10 mouse cellular contexts compared by ENCODE assay signal in genomic region chr11:11948321-11948987, GRCm38 (mm10). TPM values are rescaled to one million over a fixed set of nuclear protein-coding genes. Genes with fewer than 3 reads are reported as not detected.
A peak's percentile ranks its signal among the peaks of the same experiment; 100 is the strongest.
DNase-seq lines count a peak whose midpoint lies in the region; ATAC-seq and TF ChIP-seq lines count a peak whose summit lies in the region.
"Had no signal": no experiment of that assay in that cellular context is flagged by ENCODE, and none has a peak within 500 bp of the region (broad histone marks: within the 10 kb centered on the region; RNA-seq: fewer than 3 reads in every experiment).

No protein-coding gene starts in this region.

- ATAC-seq in hindbrain, embryonic 13.5 days (ENCODE audit: low FRiP score), result no peak
- ATAC-seq in hindbrain, embryonic 14.5 days (ENCODE audit: low FRiP score), result no peak
- peak; percentile 82 for ATAC-seq in intestine, embryonic 16.5 days
- ATAC-seq in erythroid progenitor cell, adult 5-6 weeks (replicated peaks; ENCODE audit: low FRiP score, poor library complexity, severe bottlenecking), result no peak
- ATAC-seq: Patski had no signal

- no peak overlapping the region for H3K9ac ChIP-seq in hindbrain, embryonic 13.5 days
- no peak overlapping the region for H3K9ac ChIP-seq in hindbrain, embryonic 14.5 days
- no peak overlapping the region for H3K9ac ChIP-seq in ES-E14 (ENCODE audit: insufficient read depth, low read depth, low read length, poor library complexity, severe bottlenecking)
- H3K9ac ChIP-seq in intestine, embryonic 16.5 days (ENCODE audit: low read depth, low read length), result peak overlapping the region; percentile 56

- in situ Hi-C loops in ES-E14 (cut with MboI; ENCODE audit: low sequenced_read_pairs in 2 of 2, unreplicated experiment in 2 of 2), result no loop called here

- H3K4me2 ChIP-seq in hindbrain, embryonic 13.5 days, result no peak overlapping the region
- H3K4me2 ChIP-seq in hindbrain, embryonic 14.5 days (replicated peaks), result no peak overlapping the region
- 0 out of 2 replicates have a peak overlapping the region, but pooled peaks have one; percentile 10 for H3K4me2 ChIP-seq in intestine, embryonic 16.5 days (ENCODE audit: low read depth, low read length)

- peaks cover 15% of the 10 kb centered on the region; the same call in 1 of the 2 replicates for H3K36me3 ChIP-seq in hindbrain, embryonic 13.5 days
- H3K36me3 ChIP-seq in hindbrain, embryonic 14.5 days (replicated peaks; ENCODE audit: control insufficient read depth, insufficient read depth), result peaks cover 19% of the 10 kb centered on the region
- H3K36me3 ChIP-seq in ES-E14 (ENCODE audit: control insufficient read depth, insufficient read depth, low read length, poor library complexity, severe bottlenecking), result peaks cover 3% of the 10 kb centered on the region; the same call in 1 of the 2 replicates
- H3K36me3 ChIP-seq in intestine, embryonic 16.5 days (ENCODE audit: control insufficient read depth, insufficient read depth, low read length), result peaks cover 8% of the 10 kb centered on the region; the same call in 1 of the 2 replicates

- peak overlapping the region; percentile 46; the same call in 1 of the 2 replicates for H3K27ac ChIP-seq in hindbrain, embryonic 13.5 days
- no peak overlapping the region for H3K27ac ChIP-seq in hindbrain, embryonic 14.5 days
- peak overlapping the region; percentile 53; the same call in 1 of the 2 replicates for H3K27ac ChIP-seq in ES-E14 (ENCODE audit: insufficient read depth, low read depth, low read length, poor library complexity, severe bottlenecking)
- H3K27ac ChIP-seq in intestine, embryonic 16.5 days (ENCODE audit: low read length), result peak overlapping the region; percentile 92

- WGBS in hindbrain, embryonic 13.5 days, result 70% methylated on average over 9 of the region's 9 CpGs
- 59% methylated on average over 9 of the region's 9 CpGs for WGBS in hindbrain, embryonic 14.5 days
- 35% methylated on average over 9 of the region's 9 CpGs for WGBS in intestine, embryonic 16.5 days

- no peaks in the 10 kb centered on the region for H3K27me3 ChIP-seq in hindbrain, embryonic 13.5 days
- H3K27me3 ChIP-seq in hindbrain, embryonic 14.5 days (ENCODE audit: control insufficient read depth, insufficient read depth, low read length), result no peaks in the 10 kb centered on the region
- H3K27me3 ChIP-seq in intestine, embryonic 16.5 days (replicated peaks; ENCODE audit: control insufficient read depth, insufficient read depth, low read length), result no peaks in the 10 kb centered on the region
- H3K27me3 ChIP-seq: Patski had no signal

- H3K4me1 ChIP-seq in hindbrain, embryonic 13.5 days (replicated peaks), result peaks cover 6% of the 10 kb centered on the region; the same call in 1 of the 2 replicates
- no peaks in the 10 kb centered on the region for H3K4me1 ChIP-seq in hindbrain, embryonic 14.5 days (replicated peaks; ENCODE audit: control insufficient read depth, insufficient read depth, low read length)
- peaks cover 4 to 11% of the 10 kb centered on the region in 2 experiments; a peak in 2 of 4 replicates for H3K4me1 ChIP-seq in ES-E14 (ENCODE audit: control insufficient read depth in 2 of 2, insufficient read depth in 2 of 2, low read length in 2 of 2, poor library complexity in 1 of 2)
- H3K4me1 ChIP-seq in intestine, embryonic 16.5 days (ENCODE audit: control insufficient read depth, insufficient read depth, low read length), result peaks cover 16% of the 10 kb centered on the region

- no peak overlapping the region for H3K4me3 ChIP-seq in hindbrain, embryonic 13.5 days
- no peak overlapping the region for H3K4me3 ChIP-seq in hindbrain, embryonic 14.5 days (replicated peaks; ENCODE audit: low read length)
- H3K4me3 ChIP-seq in ES-E14 (ENCODE audit: insufficient read depth in 1 of 2, low read depth in 1 of 2, low read length in 2 of 2, poor library complexity in 1 of 2, severe bottlenecking in 1 of 2), result no peak overlapping the region
- no peak overlapping the region for H3K4me3 ChIP-seq in intestine, embryonic 16.5 days (ENCODE audit: low read length)

- no peaks in the 10 kb centered on the region for H3K9me3 ChIP-seq in hindbrain, embryonic 13.5 days
- H3K9me3 ChIP-seq in hindbrain, embryonic 14.5 days (ENCODE audit: control insufficient read depth, low read length), result no peaks in the 10 kb centered on the region
- H3K9me3 ChIP-seq in ES-E14 (ENCODE audit: control insufficient read depth, insufficient read depth, low read depth, low read length), result no peaks in the 10 kb centered on the region
- H3K9me3 ChIP-seq in intestine, embryonic 16.5 days (ENCODE audit: control insufficient read depth, low read length), result no peaks in the 10 kb centered on the region

- DNase-seq in hindbrain, embryonic 14.5 days (ENCODE audit: low spot score), result no peak
- DNase-seq in 416B (ENCODE audit: low read depth) (peak; percentile 59), ES-E14 (ENCODE audit: low read depth, low spot score) (no peak)
- no peak for DNase-seq in cerebellum, postnatal 14 days
- DNase-seq in frontal cortex, postnatal 14 days (ENCODE audit: low spot score in 2 of 2), result no peak
- DNase-seq: kidney, adult 11 months had no signal

TF ChIP-seq in ES-E14, 5 proteins besides CTCF, POLR2A, EP300 and RAD21:
- TF ChIP-seq ZNF384 (IDR thresholded peaks at IDR 0.05; ENCODE audit: low read depth, low read length) (no peak), ZC3H11A (IDR thresholded peaks at IDR 0.05; ENCODE audit: borderline replicate concordance, low read depth, low read length) (no peak), CHD2 (IDR thresholded peaks at IDR 0.05; ENCODE audit: low read depth, low read length) (no peak), MAFK (IDR thresholded peaks at IDR 0.05; ENCODE audit: insufficient read depth, low read depth, low read length) (no peak)

RNA-seq across cellular contexts. Expression of gene Ddc, which starts 50.5 kb away (rescaled TPM):
- polyA plus RNA-seq in hindbrain, embryonic 13.5 days (2015; fragmentation: Nextera tagmentation; extraction: Ambion mirVana), result 5.8 and 7.7 TPM in 2 replicates
- 7.0 and 9.3 TPM in 2 replicates for polyA plus RNA-seq in hindbrain, embryonic 14.5 days (2014; fragmentation: Nextera tagmentation; extraction: Ambion mirVana)
- 16.1 and 29.1 TPM in 2 replicates for total RNA-seq in ES-E14 (2012; rRNA removed)
- polyA plus RNA-seq in intestine, embryonic 16.5 days (2015; fragmentation: Nextera tagmentation; extraction: Ambion mirVana), result 44.0 and 44.7 TPM in 2 replicates
- 5.4 TPM in 1 of 2 replicates, not detected in the other for total RNA-seq in erythroid progenitor cell, adult 5-6 weeks (2015; ENCODE audit: low replicate concordance)
- total RNA-seq in erythroid progenitor cell, adult 5-6 weeks (2017; ENCODE audit: low replicate concordance), result 6.0 TPM in 1 of 2 replicates, not detected in the other
